Mouse (Mus musculus) heart, embryonic 14.5 days (tissue): ENCODE measurements around the gene Gpr68. TPM values are rescaled to one million over a fixed set of nuclear protein-coding genes. Genes with fewer than 3 reads are reported as not detected.

Experiments
- ATAC-seq: fragments of 200-750 bp; cut with Nextera tagmentation; 2 replicates; pipeline ENCODE4 v1.8.0; 2017; ENCODE audit warnings: low read depth, moderate TSS enrichment; ENCODE audit not compliant: insufficient number of reproducible peaks, insufficient read depth, low FRiP score
- H3K27ac ChIP-seq, 2 experiments: fragments of 200-500 bp in 1 of 2; fragments of 300-500 bp in 1 of 2; sonication (generic) in 1 of 2; replicated peaks in 1 of 2; 2 replicates each; pipeline ENCODE4 v1.5.1; 2012 to 2014; ENCODE audit warnings: low read depth in 2 of 2, low read length in 2 of 2, control low read depth in 1 of 2, mild to moderate bottlenecking in 1 of 2, mixed read lengths in 1 of 2; ENCODE audit not compliant: control insufficient read depth in 1 of 2, insufficient read depth in 1 of 2
- H3K27me3 ChIP-seq: fragments of 300-500 bp; sonication (generic); 2 replicates; pipeline ENCODE4 v1.6.1; 2014; ENCODE audit warnings: mild to moderate bottlenecking, low read length, control low read depth; ENCODE audit not compliant: control insufficient read depth, insufficient read depth
- H3K36me3 ChIP-seq: fragments of 300-500 bp; sonication (generic); 2 replicates; pipeline ENCODE4 v1.6.1; 2014; ENCODE audit warnings: mild to moderate bottlenecking, control low read depth, low read length, mixed read lengths; ENCODE audit not compliant: control insufficient read depth, insufficient read depth
- H3K4me1 ChIP-seq, 2 experiments: fragments of 200-500 bp in 1 of 2; fragments of 300-500 bp in 1 of 2; sonication (generic) in 1 of 2; 2 replicates each; pipeline ENCODE4 v1.6.1; 2012 to 2014; ENCODE audit warnings: low read length in 2 of 2, control low read depth in 1 of 2, mixed read lengths in 1 of 2; ENCODE audit not compliant: control insufficient read depth in 2 of 2, insufficient read depth in 2 of 2
- H3K4me2 ChIP-seq: fragments of 300-500 bp; sonication (generic); 2 replicates; pipeline ENCODE4 v1.6.1; 2014; ENCODE audit warnings: mild to moderate bottlenecking, low read length
- H3K4me3 ChIP-seq, 2 experiments: fragments of 200-500 bp in 1 of 2; fragments of 300-500 bp in 1 of 2; sonication (generic) in 1 of 2; 2 replicates each; pipeline ENCODE4 v1.5.1; 2012 to 2014; ENCODE audit warnings: low read length in 2 of 2, mild to moderate bottlenecking in 2 of 2, control low read depth in 1 of 2, low read depth in 1 of 2, moderate library complexity in 1 of 2; ENCODE audit not compliant: control insufficient read depth in 1 of 2, insufficient read depth in 1 of 2
- H3K9ac ChIP-seq: fragments of 300-500 bp; sonication (generic); 2 replicates; pipeline ENCODE4 v1.6.1; 2014; ENCODE audit warnings: mild to moderate bottlenecking, low read length
- H3K9me3 ChIP-seq: fragments of 300-500 bp; sonication (generic); 2 replicates; pipeline ENCODE4 v1.6.1; 2016; ENCODE audit warnings: low read length, control low read depth; ENCODE audit not compliant: control insufficient read depth
- WGBS: fragments of 180-500 bp; shearing (Covaris S2); extraction: QIAGEN DNeasy Blood & Tissue Kit; methylation state at CpG from one replicate; pipeline ENCODE4 v1.1.7; 2014; 5-methylcytosine and 5-hydroxymethylcytosine counted together
- polyA plus RNA-seq: library from polyadenylated mRNA; unstranded; fragments of >200 nt; fragmentation: Nextera tagmentation; extraction: Ambion mirVana; gene quantifications from 2 replicates; pipeline ENCODE4 v1.2.1, GENCODE M21; 2014

The Gpr68 gene
- polyA plus RNA-seq, 1 experiment from 2014 or later, result 4.6 TPM

DNA sequence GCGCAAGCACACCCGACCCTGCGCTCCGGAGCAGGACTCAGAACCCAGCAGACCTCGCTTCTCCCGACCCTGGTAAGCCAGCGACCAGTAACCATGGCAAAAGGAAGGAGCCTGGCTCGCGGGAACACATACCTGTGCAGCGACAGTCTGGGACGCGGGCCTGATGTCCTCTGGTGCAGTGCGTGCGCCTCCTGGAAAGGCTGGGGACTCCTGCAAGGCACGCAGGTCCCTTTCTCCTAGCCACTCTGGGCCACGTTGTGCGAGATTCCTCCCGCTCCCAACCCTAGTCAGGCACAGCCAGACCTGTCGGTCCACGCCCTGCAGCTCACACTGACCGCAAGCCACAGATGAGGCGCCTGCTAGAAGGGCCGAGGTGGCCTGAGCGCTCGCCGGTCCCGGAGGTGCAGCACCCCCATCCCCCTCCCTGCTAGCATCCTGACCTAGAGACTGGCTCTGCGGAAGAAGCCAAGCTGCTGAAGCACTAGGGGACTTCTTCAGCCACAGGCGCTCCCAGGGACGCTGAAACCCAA is 8.8 kb downstream of the Gpr68 start:
- Histone ChIP-seq H3K36me3 (no peaks in the 10 kb centered on the region), H3K27ac (no peak overlapping the region), H3K4me1 (peaks cover 2 to 15% of the 10 kb centered on the region in 2 experiments; a peak in 3 of 4 replicates), H3K4me3 (peak overlapping the region; percentile 31 to 34), H3K9me3 (no peaks in the 10 kb centered on the region), H3K27me3 (peaks cover 50% of the 10 kb centered on the region), H3K4me2 (peak overlapping the region; percentile 75), H3K9ac (peak overlapping the region; percentile 28)
- WGBS, result 2% methylated on average over 29 of the region's 30 CpGs
- no peak for ATAC-seq

DNA sequence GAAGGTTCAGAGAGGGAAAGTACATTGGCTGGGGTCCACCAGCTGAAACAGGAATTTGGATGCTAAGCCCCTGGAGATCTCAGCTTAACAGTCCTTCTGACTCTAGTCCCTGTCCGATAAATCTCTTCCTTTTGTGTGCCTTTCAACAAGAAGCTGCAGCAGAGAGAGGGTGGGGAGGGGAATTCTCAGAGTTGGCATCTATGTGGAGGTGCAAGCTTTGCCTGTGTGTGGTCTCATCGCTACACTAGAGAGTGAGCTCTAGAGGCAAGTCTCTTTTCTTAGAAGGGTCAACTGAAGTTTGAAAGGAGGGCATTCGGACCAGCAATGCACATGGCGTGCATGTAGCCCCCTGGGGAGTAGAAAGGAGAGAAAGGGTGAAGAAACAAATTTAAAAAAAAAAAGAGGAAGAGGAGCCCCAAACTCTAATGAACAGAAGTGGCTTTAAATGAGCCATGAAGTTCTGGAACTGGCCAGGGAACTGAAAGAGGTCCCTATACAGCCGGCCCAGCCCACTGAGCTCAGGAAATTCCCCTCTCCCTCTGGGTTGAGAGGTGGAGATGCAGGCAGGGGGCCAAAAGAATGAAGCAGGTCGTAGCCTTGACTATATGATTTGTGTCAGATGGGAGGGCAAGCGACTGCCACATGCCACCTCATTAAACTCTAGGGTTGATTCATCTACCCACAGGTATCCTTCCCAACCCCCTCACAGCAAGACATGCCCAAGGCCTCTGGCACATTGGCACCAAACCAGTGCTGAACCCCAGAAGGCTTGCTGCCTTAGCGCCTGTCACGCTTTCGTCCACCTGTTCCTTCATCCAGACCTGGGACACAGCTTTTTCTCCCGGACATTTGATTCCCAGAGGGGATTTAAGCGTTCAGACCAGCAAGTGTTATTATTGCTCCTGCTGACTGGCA is 10.0 kb downstream of the Gpr68 start:
- no peak overlapping the region for H3K4me3 ChIP-seq
- H3K9ac ChIP-seq, result no peak overlapping the region
- H3K36me3 ChIP-seq, result no peaks in the 10 kb centered on the region
- peaks cover 50% of the 10 kb centered on the region for H3K27me3 ChIP-seq
- no peak for ATAC-seq
- H3K27ac ChIP-seq, result no peak overlapping the region
- H3K4me2 ChIP-seq, result 0 out of 2 replicates have a peak overlapping the region, but pooled peaks have one; percentile 75
- peaks cover 2 to 15% of the 10 kb centered on the region in 2 experiments; a peak in 3 of 4 replicates for H3K4me1 ChIP-seq
- 54% methylated on average over 12 of the region's 12 CpGs for WGBS
- no peaks in the 10 kb centered on the region for H3K9me3 ChIP-seq

DNA sequence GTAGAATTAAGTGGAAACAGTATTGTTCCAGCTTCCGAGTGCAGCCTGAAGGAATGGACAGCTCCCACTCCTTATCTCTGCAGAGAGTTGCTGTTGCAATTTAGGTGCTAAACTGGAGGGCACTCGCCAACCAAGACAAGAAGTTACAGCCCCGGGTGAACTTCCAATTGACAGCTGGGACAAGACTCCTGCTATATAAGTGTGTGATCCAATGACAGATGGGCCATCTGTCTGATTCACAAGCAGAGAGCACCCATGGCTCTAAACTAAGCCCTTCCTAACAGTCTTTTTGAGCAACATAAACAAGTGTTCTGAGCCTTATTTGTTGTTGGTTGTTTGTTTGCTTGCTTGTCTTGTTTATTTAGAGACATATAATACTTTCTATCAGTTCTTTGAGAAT is 11.3 kb downstream of the Gpr68 start:
- Histone ChIP-seq H3K4me1 (peaks cover 2 to 15% of the 10 kb centered on the region in 2 experiments; a peak in 3 of 4 replicates), H3K36me3 (no peaks in the 10 kb centered on the region), H3K9me3 (no peaks in the 10 kb centered on the region), H3K4me2 (no peak overlapping the region), H3K4me3 (no peak overlapping the region), H3K27ac (no peak overlapping the region), H3K9ac (no peak overlapping the region), H3K27me3 (peaks cover 50% of the 10 kb centered on the region)
- ATAC-seq, result no peak
- 15% methylated on average over 3 of the region's 3 CpGs for WGBS

DNA sequence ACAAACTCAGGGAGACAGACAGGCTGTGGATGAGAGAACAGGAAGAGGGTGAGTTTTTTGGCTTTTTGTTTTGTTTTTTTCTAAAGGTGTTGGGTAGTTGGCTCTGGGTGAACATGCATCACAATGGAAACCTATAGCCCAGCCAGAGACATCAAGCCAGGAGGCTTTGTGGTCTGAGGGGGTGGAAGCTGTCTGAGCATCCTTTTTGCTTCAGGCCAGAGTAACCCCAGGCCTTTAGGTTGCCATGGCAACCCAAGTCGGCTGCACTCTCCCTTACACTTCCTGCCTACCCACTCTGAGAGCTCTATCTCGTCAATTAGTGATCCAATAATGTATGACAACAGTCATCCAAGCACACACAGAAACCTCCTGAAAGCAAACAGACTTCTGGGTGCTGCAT is 12.5 kb downstream of the Gpr68 start:
- H3K4me1 ChIP-seq, result peaks cover 2 to 15% of the 10 kb centered on the region in 2 experiments; a peak in 3 of 4 replicates
- H3K27ac ChIP-seq, result no peak overlapping the region
- H3K4me3 ChIP-seq, result no peak overlapping the region
- H3K9ac ChIP-seq, result no peak overlapping the region
- H3K27me3 ChIP-seq, result peaks cover 42% of the 10 kb centered on the region
- H3K9me3 ChIP-seq, result no peaks in the 10 kb centered on the region
- ATAC-seq, result no peak
- no peak overlapping the region for H3K4me2 ChIP-seq
- 24% methylated on average over 2 of the region's 2 CpGs for WGBS
- no peaks in the 10 kb centered on the region for H3K36me3 ChIP-seq

DNA sequence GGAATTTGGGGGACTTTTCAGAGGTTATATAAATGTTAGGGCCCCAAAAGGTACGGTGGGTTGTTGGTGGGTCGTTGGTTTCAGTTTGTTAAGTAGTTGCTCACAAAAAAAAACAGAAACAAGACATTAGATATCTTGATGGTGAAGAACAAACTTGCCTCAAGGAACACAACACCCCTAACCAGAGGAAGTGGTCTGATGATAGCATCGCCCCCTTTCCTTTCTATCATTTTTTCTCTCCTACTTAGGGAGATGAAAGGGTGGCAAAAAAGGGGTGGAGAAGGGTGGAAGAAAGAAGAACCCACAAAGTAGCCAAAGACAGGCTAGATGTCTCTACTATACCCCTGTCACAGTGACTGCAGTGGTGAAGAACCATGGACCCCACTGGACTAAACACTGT is 17.4 kb downstream of the Gpr68 start:
- Histone ChIP-seq H3K9me3 (no peaks in the 10 kb centered on the region), H3K4me1 (no peaks in the 10 kb centered on the region), H3K27me3 (0 out of 2 replicates have a peak, but pooled peaks cover 4% of the 10 kb centered on the region), H3K36me3 (no peaks in the 10 kb centered on the region), H3K9ac (no peak overlapping the region), H3K27ac (no peak overlapping the region), H3K4me3 (no peak overlapping the region), H3K4me2 (no peak overlapping the region)
- 74% methylated on average over 3 of the region's 3 CpGs for WGBS
- no peak for ATAC-seq

DNA sequence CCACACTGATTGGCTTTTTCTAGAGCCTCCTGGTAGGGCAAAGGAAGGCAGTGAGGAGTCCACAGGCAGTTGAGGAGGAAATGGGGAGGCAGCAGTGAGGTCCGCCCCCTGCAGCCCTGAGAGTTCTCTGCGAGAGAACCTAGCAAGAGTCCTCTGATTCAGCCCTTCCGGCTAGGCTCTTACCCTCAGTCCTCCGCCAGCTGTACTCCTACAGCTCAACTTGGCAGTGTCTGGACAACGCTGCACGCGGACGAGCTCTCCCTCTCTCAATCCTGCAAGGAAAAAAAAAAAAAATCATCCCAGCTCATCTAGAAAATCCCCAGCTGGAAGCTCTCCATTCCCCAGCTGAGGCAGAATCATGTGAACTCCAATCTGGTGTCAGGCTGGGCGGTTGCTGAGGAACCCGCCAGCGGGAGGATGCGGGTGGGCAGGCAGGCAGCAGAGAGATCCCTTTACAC is 20.2 kb downstream of the Gpr68 start:
- H3K4me3 ChIP-seq, result no peak overlapping the region
- WGBS, result 32% methylated on average over 12 of the region's 12 CpGs
- H3K4me1 ChIP-seq, result no peaks in the 10 kb centered on the region
- no peak overlapping the region for H3K27ac ChIP-seq
- no peak overlapping the region for H3K4me2 ChIP-seq
- ATAC-seq, result no peak
- no peaks in the 10 kb centered on the region for H3K9me3 ChIP-seq
- 0 out of 2 replicates have a peak, but pooled peaks cover 4% of the 10 kb centered on the region for H3K27me3 ChIP-seq
- no peaks in the 10 kb centered on the region for H3K36me3 ChIP-seq
- H3K9ac ChIP-seq, result no peak overlapping the region; the same call in 1 of the 2 replicates

DNA sequence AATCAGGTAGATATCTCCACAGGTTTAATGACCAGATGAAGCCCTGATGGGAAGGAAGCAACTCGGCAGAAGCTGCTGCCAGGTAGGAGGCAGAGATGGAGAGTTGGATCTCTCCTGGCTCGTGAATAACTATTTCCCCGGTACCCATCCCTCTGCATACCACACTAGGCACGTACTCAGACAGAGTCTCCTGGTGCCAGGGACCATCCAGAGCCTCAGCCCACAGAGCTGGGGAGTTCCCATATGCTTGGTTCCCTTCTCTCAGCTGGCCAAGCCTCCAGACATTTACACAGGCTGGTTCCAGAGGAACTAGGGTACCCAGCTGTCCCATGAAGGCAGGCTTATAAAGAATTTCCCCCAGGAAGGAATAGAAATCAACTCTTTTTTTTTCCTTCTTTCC is 21.1 kb downstream of the Gpr68 start:
- no peaks in the 10 kb centered on the region for H3K36me3 ChIP-seq
- H3K4me3 ChIP-seq, result no peak overlapping the region
- H3K27me3 ChIP-seq, result 0 out of 2 replicates have a peak, but pooled peaks cover 4% of the 10 kb centered on the region
- ATAC-seq, result no peak
- no peak overlapping the region for H3K4me2 ChIP-seq
- no peak overlapping the region for H3K9ac ChIP-seq
- WGBS, result 80% methylated on average over 4 of the region's 4 CpGs
- no peaks in the 10 kb centered on the region for H3K9me3 ChIP-seq
- H3K27ac ChIP-seq, result no peak overlapping the region
- no peaks in the 10 kb centered on the region for H3K4me1 ChIP-seq
